Mouse (Mus musculus) limb, embryonic 14.5 days (tissue): ENCODE results near the gene Pik3c2b. TPM values are rescaled to one million over a fixed set of nuclear protein-coding genes. Genes with fewer than 3 reads are reported as not detected.

Experiments
- ATAC-seq: fragments of 200-750 bp; cut with Nextera tagmentation; 2 replicates; pipeline ENCODE4 v1.8.0; 2017; ENCODE audit warnings: low read depth, moderate number of reproducible peaks, moderate TSS enrichment; ENCODE audit not compliant: low FRiP score
- DNase-seq: peaks from one replicate; pipeline ENCODE4 v3.0.0-alpha.2; 2015; ENCODE audit warnings: low spot score
- H3K27ac ChIP-seq: fragments of 300-500 bp; sonication (generic); replicated peaks from 2 replicates; pipeline ENCODE4 v1.5.1; 2014; ENCODE audit warnings: low read depth, mild to moderate bottlenecking, low read length, moderate library complexity, mixed read lengths
- H3K27me3 ChIP-seq: fragments of 300-500 bp; sonication (generic); 2 replicates; pipeline ENCODE4 v1.6.1; 2014; ENCODE audit warnings: low read length, mixed read lengths; ENCODE audit not compliant: control insufficient read depth, insufficient read depth
- H3K36me3 ChIP-seq: fragments of 300-500 bp; sonication (generic); 2 replicates; pipeline ENCODE4 v1.6.1; 2014; ENCODE audit warnings: mild to moderate bottlenecking, low read length, moderate library complexity, mixed read lengths; ENCODE audit not compliant: control insufficient read depth, insufficient read depth
- H3K4me1 ChIP-seq: fragments of 300-500 bp; sonication (generic); 2 replicates; pipeline ENCODE4 v1.6.1; 2014; ENCODE audit warnings: antibody characterized with exemption, low read length, mixed read lengths; ENCODE audit not compliant: control insufficient read depth, insufficient read depth
- H3K4me2 ChIP-seq: fragments of 300-500 bp; sonication (generic); replicated peaks from 2 replicates; pipeline ENCODE4 v1.6.1; 2014; ENCODE audit warnings: low read depth, mild to moderate bottlenecking, low read length, moderate library complexity; ENCODE audit not compliant: severe bottlenecking
- H3K4me3 ChIP-seq: fragments of 300-500 bp; sonication (generic); replicated peaks from 2 replicates; pipeline ENCODE4 v1.5.1; 2014; ENCODE audit warnings: low read length
- H3K9ac ChIP-seq: fragments of 300-500 bp; sonication (generic); 2 replicates; pipeline ENCODE4 v1.6.1; 2014; ENCODE audit warnings: mild to moderate bottlenecking, low read depth, low read length, moderate library complexity; ENCODE audit not compliant: severe bottlenecking
- H3K9me3 ChIP-seq: fragments of 300-500 bp; sonication (generic); 2 replicates; pipeline ENCODE4 v1.6.1; 2016; ENCODE audit warnings: low read length; ENCODE audit not compliant: control insufficient read depth
- POLR2A ChIP-seq: fragments of 200-500 bp; IDR thresholded peaks from 2 replicates; pipeline ENCODE4 v1.8.0; 2012; ENCODE audit warnings: inconsistent platforms, mild to moderate bottlenecking, moderate library complexity, borderline replicate concordance; ENCODE audit not compliant: insufficient read depth, insufficient read length; ENCODE audit errors: extremely low read depth
- WGBS: fragments of 180-500 bp; shearing (Covaris S2); extraction: QIAGEN DNeasy Blood & Tissue Kit; methylation state at CpG from one replicate; pipeline ENCODE4 v1.1.7; 2014; 5-methylcytosine and 5-hydroxymethylcytosine counted together
- polyA plus RNA-seq, 2 experiments: library from polyadenylated mRNA; depleted of rRNA in 1 of 2; stranded (reverse) in 1 of 2; unstranded in 1 of 2; fragments of >200 nt; fragmentation: Nextera tagmentation in 1 of 2; extraction: Ambion mirVana in 1 of 2; gene quantifications; 2 replicates each; pipeline versions ENCODE4 v1.2.1 to v1.2.3; 2012 to 2014

The Pik3c2b gene
- polyA plus RNA-seq, 2 experiments = 8.1 to 10.7 TPM

DNA sequence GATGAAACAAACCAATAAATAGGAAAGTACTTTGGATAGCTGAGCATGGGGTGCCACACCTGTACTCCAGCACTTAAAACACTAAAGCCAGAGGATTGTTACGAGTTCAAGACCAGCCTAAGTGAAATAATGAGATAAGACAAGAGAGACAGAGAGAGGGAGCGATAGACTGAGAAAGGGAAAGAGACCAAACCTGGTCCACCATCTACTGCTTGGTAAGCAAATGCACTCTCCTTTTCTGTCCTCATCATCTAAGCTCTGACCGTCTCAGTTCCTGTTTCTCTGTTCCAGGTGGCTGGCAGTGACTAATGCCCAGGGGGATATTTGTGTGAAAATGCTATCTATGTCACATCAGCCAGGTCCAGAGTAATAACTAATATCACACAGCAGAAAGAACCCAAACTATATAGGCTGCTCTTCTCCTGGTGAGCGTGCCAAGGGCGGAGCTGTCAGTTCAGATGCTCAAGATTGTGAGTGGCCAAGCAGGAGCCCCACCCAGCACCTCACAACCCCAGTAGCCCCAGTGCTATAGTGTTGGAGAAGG is 37.6 kb downstream of the Pik3c2b start:
- H3K27me3 ChIP-seq = no peaks in the 10 kb centered on the region
- DNase-seq (no peak), ATAC-seq (no peak)
- H3K9ac ChIP-seq = no peak overlapping the region
- H3K4me3 ChIP-seq = no peak overlapping the region
- H3K4me2 ChIP-seq = no peak overlapping the region
- TF ChIP-seq POLR2A = no peak
- H3K9me3 ChIP-seq = no peaks in the 10 kb centered on the region
- peaks cover 38% of the 10 kb centered on the region for H3K36me3 ChIP-seq
- WGBS = 87% methylated on average over 5 of the region's 5 CpGs
- H3K27ac ChIP-seq = no peak overlapping the region
- H3K4me1 ChIP-seq = peaks cover 7% of the 10 kb centered on the region; the same call in 1 of the 2 replicates

DNA sequence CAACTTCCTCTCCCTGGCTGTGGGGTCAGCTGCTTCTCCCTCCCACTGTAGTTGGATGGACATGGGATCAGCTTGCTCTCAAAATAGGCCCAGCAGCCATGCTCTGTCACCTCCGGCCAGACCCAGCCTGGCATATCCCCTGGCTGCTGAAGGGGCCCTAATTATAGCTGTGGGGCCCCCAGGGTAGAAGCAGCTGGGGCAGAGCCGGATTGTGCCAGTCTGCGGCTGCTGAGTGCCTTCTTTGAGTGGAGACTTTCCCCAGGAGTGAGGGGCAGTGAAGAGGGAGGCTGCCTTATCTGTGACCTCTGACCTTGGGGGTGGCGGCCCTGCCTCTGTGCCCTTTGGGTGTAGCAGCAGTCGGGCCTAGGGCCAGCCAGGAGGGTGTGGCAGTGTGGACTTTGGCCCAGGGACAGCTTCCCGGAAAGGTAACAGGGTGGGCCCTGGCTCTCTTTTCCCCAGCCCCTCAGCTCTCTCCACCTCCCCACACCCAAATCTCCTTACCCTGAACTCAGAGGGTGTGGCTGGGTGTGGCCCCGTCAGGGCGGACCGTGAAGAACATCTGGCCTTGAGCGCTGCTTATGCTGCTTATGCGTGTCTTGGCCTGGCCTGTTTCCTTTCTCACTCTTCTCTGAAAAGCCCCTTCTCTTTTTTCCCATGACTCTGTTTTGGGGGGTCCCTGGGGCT is 38.6 kb downstream of the Pik3c2b start:
- 62% methylated on average over 11 of the region's 11 CpGs for WGBS
- ATAC-seq (no peak), DNase-seq (no peak)
- Histone ChIP-seq H3K4me3 (no peak overlapping the region), H3K27ac (no peak overlapping the region), H3K27me3 (no peaks in the 10 kb centered on the region), H3K4me2 (no peak overlapping the region), H3K9ac (no peak overlapping the region), H3K4me1 (peaks cover 5% of the 10 kb centered on the region; the same call in 1 of the 2 replicates), H3K36me3 (peaks cover 44% of the 10 kb centered on the region), H3K9me3 (no peaks in the 10 kb centered on the region)
- no peak for TF ChIP-seq POLR2A

DNA sequence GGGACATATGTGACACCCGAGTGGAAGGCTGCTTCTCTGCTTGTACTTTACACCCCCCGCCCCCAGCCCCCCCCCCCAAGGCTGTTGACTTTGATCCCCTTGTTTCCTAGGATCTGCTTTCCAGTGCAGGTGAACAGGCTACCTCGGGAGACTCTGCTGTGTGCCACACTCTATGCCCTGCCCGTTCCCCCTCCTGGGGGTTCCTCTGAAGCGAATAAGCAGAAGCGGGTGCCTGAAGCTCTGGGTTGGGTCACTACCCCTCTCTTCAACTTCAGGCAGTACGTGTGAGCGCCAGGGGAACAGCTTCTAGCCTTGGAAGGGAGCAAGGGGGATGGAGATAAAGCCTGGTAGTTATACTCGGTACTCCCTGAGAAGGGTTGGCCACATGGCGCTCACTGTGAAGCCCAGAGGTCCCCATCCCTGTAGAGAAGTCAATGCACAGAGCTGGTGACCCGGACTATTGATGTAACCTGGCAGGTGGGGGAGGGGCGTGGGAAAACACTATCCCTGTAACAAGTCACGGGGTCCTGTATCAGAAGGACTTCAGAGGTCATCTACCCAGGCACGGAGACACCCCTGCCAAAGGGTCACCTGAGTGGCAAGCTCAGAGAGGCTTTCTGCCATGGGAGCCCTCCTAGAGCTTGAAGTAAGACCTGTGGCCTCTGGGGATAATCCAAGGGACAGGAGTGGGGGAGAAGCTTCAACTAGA is 39.4 kb downstream of the Pik3c2b start:
- Histone ChIP-seq H3K9me3 (no peaks in the 10 kb centered on the region), H3K4me3 (no peak overlapping the region), H3K4me2 (no peak overlapping the region), H3K4me1 (peaks cover 5% of the 10 kb centered on the region; the same call in 1 of the 2 replicates), H3K27ac (no peak overlapping the region), H3K9ac (no peak overlapping the region), H3K27me3 (no peaks in the 10 kb centered on the region), H3K36me3 (peaks cover 41% of the 10 kb centered on the region)
- WGBS = 76% methylated on average over 13 of the region's 14 CpGs
- DNase-seq (no peak), ATAC-seq (no peak)
- TF ChIP-seq POLR2A = no peak

DNA sequence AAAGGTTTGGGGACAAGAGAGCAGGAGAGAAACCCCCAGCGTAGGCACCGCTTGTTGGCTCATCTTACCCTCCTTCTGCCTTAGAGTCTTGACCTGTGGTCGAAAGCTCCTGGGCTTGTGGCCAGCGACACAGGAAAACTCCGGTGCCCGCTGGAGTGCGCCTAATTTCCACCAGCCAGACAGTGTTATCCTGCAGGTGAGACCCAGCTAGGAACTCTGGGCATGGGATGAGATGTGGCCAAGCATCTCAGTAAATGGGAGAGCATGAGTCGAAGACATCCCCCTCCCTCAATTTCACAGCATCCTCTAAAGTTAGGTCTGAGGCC is 39.9 kb downstream of the Pik3c2b start:
- H3K27me3 ChIP-seq = no peaks in the 10 kb centered on the region
- no peak for DNase-seq

DNA sequence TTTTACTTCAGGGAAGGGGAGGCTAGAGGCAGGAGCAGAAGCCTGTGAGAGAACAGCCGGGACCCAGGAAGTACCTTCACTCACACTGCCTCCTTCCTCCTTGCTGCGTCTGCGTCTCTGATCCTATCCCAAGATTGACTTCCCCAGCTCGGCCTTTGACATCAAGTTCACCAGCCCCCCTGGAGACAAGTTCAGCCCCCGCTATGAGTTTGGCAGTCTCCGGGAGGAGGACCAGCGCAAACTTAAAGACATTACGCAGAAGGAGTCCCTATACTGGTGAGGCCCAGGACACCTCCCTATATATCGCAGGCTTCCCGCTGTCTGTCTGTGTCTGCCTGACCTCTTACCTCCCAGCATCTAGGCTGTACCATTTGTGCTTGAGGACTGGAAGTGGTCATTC is 41.3 kb downstream of the Pik3c2b start:
- no peak overlapping the region for H3K9ac ChIP-seq
- WGBS = 84% methylated on average over 10 of the region's 10 CpGs
- TF ChIP-seq POLR2A = no peak

More for the DNA sequence above, 39.9 kb downstream of the Pik3c2b start:
- WGBS = 85% methylated on average over 8 of the region's 8 CpGs
- Histone ChIP-seq H3K9ac (no peak overlapping the region), H3K36me3 (peaks cover 40% of the 10 kb centered on the region), H3K4me3 (no peak overlapping the region), H3K27ac (no peak overlapping the region), H3K4me1 (peaks cover 5% of the 10 kb centered on the region; the same call in 1 of the 2 replicates), H3K9me3 (no peaks in the 10 kb centered on the region), H3K4me2 (no peak overlapping the region)
- ATAC-seq = no peak
- TF ChIP-seq POLR2A = no peak

More for the DNA sequence above, 41.3 kb downstream of the Pik3c2b start:
- Histone ChIP-seq H3K4me3 (no peak overlapping the region), H3K27ac (no peak overlapping the region), H3K4me1 (peaks cover 5% of the 10 kb centered on the region; the same call in 1 of the 2 replicates), H3K4me2 (no peak overlapping the region), H3K9me3 (no peaks in the 10 kb centered on the region), H3K36me3 (peaks cover 45% of the 10 kb centered on the region), H3K27me3 (no peaks in the 10 kb centered on the region)
- ATAC-seq (no peak), DNase-seq (no peak)
